Mouse (Mus musculus): ENCODE measurements at regions not wholly inside any gene's neighbourhood (a gene's known extent, or its start where the extent isn't known, plus 50 kb on each side); places are given as distances from the start of the nearest gene placed in this dataset.

GRCm38 (mm10) chr10:20857413-20857812 lies 94.9 kb upstream of the Ahi1 start:
- H3K9ac ChIP-seq (ENCODE audit: low read depth, low read length), result no peak overlapping the region
- DNase-seq (ENCODE audit: low spot score) (no peak), ATAC-seq (replicated peaks; ENCODE audit: low FRiP score, low read depth) (no peak)
- H3K4me1 ChIP-seq (replicated peaks; ENCODE audit: insufficient read depth, low read length), result no peaks in the 10 kb centered on the region
- H3K27me3 ChIP-seq (ENCODE audit: insufficient read depth, low read length), result no peaks in the 10 kb centered on the region
- no peak overlapping the region for H3K4me2 ChIP-seq (ENCODE audit: low read length)
- H3K9me3 ChIP-seq (replicated peaks; ENCODE audit: low read length), result no peaks in the 10 kb centered on the region
- no peaks in the 10 kb centered on the region for H3K36me3 ChIP-seq (ENCODE audit: insufficient read depth, low read length)
- TF ChIP-seq CTCF (IDR thresholded peaks at IDR 0.05; ENCODE audit: low read depth), result no peak
- H3K27ac ChIP-seq, result no peak overlapping the region
- H3K4me3 ChIP-seq (replicated peaks; ENCODE audit: low read depth, low read length), result no peak overlapping the region
- 92% methylated on average over 4 of the region's 4 CpGs for WGBS

GRCm38 (mm10) chr10:20854621-20855363 lies 97.6 kb upstream of the Ahi1 start:
- Histone ChIP-seq H3K4me1 (replicated peaks; ENCODE audit: insufficient read depth, low read length) (no peaks in the 10 kb centered on the region), H3K36me3 (ENCODE audit: insufficient read depth, low read length) (no peaks in the 10 kb centered on the region), H3K27me3 (ENCODE audit: insufficient read depth, low read length) (no peaks in the 10 kb centered on the region), H3K4me2 (ENCODE audit: low read length) (peak overlapping the region; percentile 45), H3K9ac (ENCODE audit: low read depth, low read length) (no peak overlapping the region), H3K4me3 (replicated peaks; ENCODE audit: low read depth, low read length) (no peak overlapping the region), H3K9me3 (replicated peaks; ENCODE audit: low read length) (no peaks in the 10 kb centered on the region), H3K27ac (no peak overlapping the region)
- 11% methylated on average over 14 of the region's 14 CpGs for WGBS
- DNase-seq (ENCODE audit: low spot score) (no peak), ATAC-seq (replicated peaks; ENCODE audit: low FRiP score, low read depth) (0 out of 2 replicates have a peak, but pooled peaks have one; percentile 36)
- no peak for TF ChIP-seq CTCF (IDR thresholded peaks at IDR 0.05; ENCODE audit: low read depth)

- Histone ChIP-seq H3K4me1 (replicated peaks; ENCODE audit: insufficient read depth, low read length) (no peaks in the 10 kb centered on the region), H3K9me3 (replicated peaks; ENCODE audit: low read length) (no peaks in the 10 kb centered on the region), H3K4me3 (replicated peaks; ENCODE audit: low read depth, low read length) (no peak overlapping the region), H3K4me2 (ENCODE audit: low read length) (no peak overlapping the region), H3K36me3 (ENCODE audit: insufficient read depth, low read length) (no peaks in the 10 kb centered on the region), H3K9ac (ENCODE audit: low read depth, low read length) (no peak overlapping the region), H3K27ac (no peak overlapping the region), H3K27me3 (ENCODE audit: insufficient read depth, low read length) (no peaks in the 10 kb centered on the region)
- TF ChIP-seq CTCF (IDR thresholded peaks at IDR 0.05; ENCODE audit: low read depth), result no peak
- DNase-seq (ENCODE audit: low spot score) (no peak), ATAC-seq (replicated peaks; ENCODE audit: low FRiP score, low read depth) (no peak)
- 46% methylated on average over 8 of the region's 8 CpGs for WGBS
Measured at GRCm38 (mm10) chr10:20847287-20847686, 105.1 kb upstream of the Ahi1 start.

- 54% methylated on average over 3 of the region's 3 CpGs for WGBS
Measured at GRCm38 (mm10) chr10:20843277-20843676, 109.1 kb upstream of the Ahi1 start.

GRCm38 (mm10) chr10:20842131-20842530 lies 110.2 kb upstream of the Ahi1 start:
- TF ChIP-seq CTCF (IDR thresholded peaks at IDR 0.05; ENCODE audit: low read depth), result no peak
- peak overlapping the region; percentile 57 for H3K27ac ChIP-seq
- DNase-seq (ENCODE audit: low spot score), result no peak
- no peak overlapping the region for H3K9ac ChIP-seq (ENCODE audit: low read depth, low read length)
- H3K9me3 ChIP-seq (replicated peaks; ENCODE audit: low read length), result no peaks in the 10 kb centered on the region
- H3K4me2 ChIP-seq (ENCODE audit: low read length), result no peak overlapping the region
- no peaks in the 10 kb centered on the region for H3K27me3 ChIP-seq (ENCODE audit: insufficient read depth, low read length)
- 81% methylated on average over 1 of the region's 1 CpGs for WGBS
- no peaks in the 10 kb centered on the region for H3K36me3 ChIP-seq (ENCODE audit: insufficient read depth, low read length)
- ATAC-seq (replicated peaks; ENCODE audit: low FRiP score, low read depth), result no peak
- H3K4me3 ChIP-seq (replicated peaks; ENCODE audit: low read depth, low read length), result no peak overlapping the region
- H3K4me1 ChIP-seq (replicated peaks; ENCODE audit: insufficient read depth, low read length), result peaks cover 9% of the 10 kb centered on the region; the same call in 1 of the 2 replicates

More at GRCm38 (mm10) chr10:20843277-20843676, 109.1 kb upstream of the Ahi1 start:
- no peak overlapping the region for H3K27ac ChIP-seq
- H3K4me3 ChIP-seq (replicated peaks; ENCODE audit: low read depth, low read length), result no peak overlapping the region
- no peak for ATAC-seq (replicated peaks; ENCODE audit: low FRiP score, low read depth)
- no peaks in the 10 kb centered on the region for H3K9me3 ChIP-seq (replicated peaks; ENCODE audit: low read length)
- peaks cover 9% of the 10 kb centered on the region; the same call in 1 of the 2 replicates for H3K4me1 ChIP-seq (replicated peaks; ENCODE audit: insufficient read depth, low read length)
- DNase-seq (ENCODE audit: low spot score), result no peak
- H3K36me3 ChIP-seq (ENCODE audit: insufficient read depth, low read length), result no peaks in the 10 kb centered on the region
- no peak overlapping the region for H3K9ac ChIP-seq (ENCODE audit: low read depth, low read length)
- no peak for TF ChIP-seq CTCF (IDR thresholded peaks at IDR 0.05; ENCODE audit: low read depth)
- H3K4me2 ChIP-seq (ENCODE audit: low read length), result no peak overlapping the region
- no peaks in the 10 kb centered on the region for H3K27me3 ChIP-seq (ENCODE audit: insufficient read depth, low read length)

GRCm38 (mm10) chr10:20841430-20842040 lies 110.8 kb upstream of the Ahi1 start:
- Histone ChIP-seq H3K9ac (ENCODE audit: low read depth, low read length) (no peak overlapping the region), H3K27me3 (ENCODE audit: insufficient read depth, low read length) (no peaks in the 10 kb centered on the region), H3K4me1 (replicated peaks; ENCODE audit: insufficient read depth, low read length) (peaks cover 9% of the 10 kb centered on the region; the same call in 1 of the 2 replicates), H3K9me3 (replicated peaks; ENCODE audit: low read length) (no peaks in the 10 kb centered on the region), H3K4me3 (replicated peaks; ENCODE audit: low read depth, low read length) (no peak overlapping the region), H3K27ac (peak overlapping the region; percentile 57), H3K4me2 (ENCODE audit: low read length) (no peak overlapping the region), H3K36me3 (ENCODE audit: insufficient read depth, low read length) (no peaks in the 10 kb centered on the region)
- DNase-seq (ENCODE audit: low spot score) (peak; percentile 47), ATAC-seq (replicated peaks; ENCODE audit: low FRiP score, low read depth) (peak; percentile 66)
- 37% methylated on average over 3 of the region's 3 CpGs for WGBS
- no peak for TF ChIP-seq CTCF (IDR thresholded peaks at IDR 0.05; ENCODE audit: low read depth)

Measured in kidney, postnatal 0 days (tissue).